Mouse (Mus musculus): ENCODE measurements around the gene Elp4. TPM values are rescaled to one million over a fixed set of nuclear protein-coding genes. Genes with fewer than 3 reads are reported as not detected.

Gene Elp4
- total and polyA plus RNA-seq, 3 experiments = 5.4 to 32.7 (median 27.7) TPM

- DNase-seq (ENCODE audit: low spot score) = no peak
These were observed 233.7 kb downstream of the Elp4 start for GRCm38 (mm10) chr2:105670731-105671095.

DNA sequence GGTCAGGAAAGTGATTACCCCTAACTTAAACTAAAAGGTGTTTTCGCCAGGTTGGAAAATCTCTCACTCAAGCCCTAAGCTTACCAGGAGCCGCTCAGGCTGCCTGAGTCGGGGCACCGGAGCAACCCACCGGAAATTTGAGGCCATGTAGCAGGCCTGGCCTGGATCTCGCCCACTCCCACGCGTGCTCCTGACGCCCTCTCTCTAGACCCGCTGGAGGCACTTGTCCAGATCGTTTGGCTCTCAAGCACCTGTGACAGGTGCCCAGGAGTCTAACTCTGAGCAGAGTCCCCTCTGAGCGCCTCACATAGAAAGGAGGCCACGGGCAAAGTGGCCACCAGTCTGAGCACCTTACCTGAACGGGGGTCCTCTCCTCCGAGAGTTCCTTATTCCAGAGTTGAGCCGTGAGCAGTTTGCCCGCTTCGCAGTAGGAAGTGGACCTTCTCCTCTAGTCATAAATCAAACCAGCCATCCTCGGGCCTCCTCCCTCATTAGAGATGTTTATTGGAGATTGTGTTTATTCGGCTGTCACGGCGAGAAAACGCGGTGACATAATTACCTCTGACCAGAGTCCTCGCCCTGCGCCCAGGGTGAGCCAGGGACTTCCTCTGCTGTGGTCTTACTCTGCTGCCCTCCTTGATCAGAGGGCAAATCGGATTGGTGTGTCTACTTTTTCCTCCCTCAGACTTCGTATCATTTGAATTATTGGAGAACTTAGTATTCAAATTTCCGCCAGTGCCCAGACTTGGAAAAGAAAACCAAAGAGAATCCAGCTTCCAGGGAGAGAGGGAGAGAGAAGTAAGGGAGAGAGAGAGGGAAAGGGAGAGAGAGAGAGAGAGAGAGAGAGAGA lies 234.3 kb downstream of the Elp4 start:
- Histone ChIP-seq H3K4me3 (ENCODE audit: low read depth, low read length) (no peak overlapping the region), H3K27me3 (ENCODE audit: insufficient read depth, low read length) (peaks cover 79% of the 10 kb centered on the region), H3K9me3 (replicated peaks) (no peaks in the 10 kb centered on the region), H3K4me1 (ENCODE audit: insufficient read depth, low read depth, low read length) (peaks cover 54% of the 10 kb centered on the region), H3K36me3 (replicated peaks) (no peaks in the 10 kb centered on the region)
- DNase-seq (ENCODE audit: low spot score) (no peak), ATAC-seq (ENCODE audit: extremely low read depth, insufficient number of reproducible peaks, low FRiP score, poor library complexity, severe bottlenecking) (no peak)
- TF ChIP-seq POLR2AphosphoS5 (IDR thresholded peaks at IDR 0.05; ENCODE audit: insufficient replicate concordance, low read depth, low read length) (no peak), TAL1 (conservative IDR thresholded peaks at IDR 0.05; ENCODE audit: low read depth, low read length) (no peak), GATA1 (IDR thresholded peaks at IDR 0.05; ENCODE audit: borderline replicate concordance, low read length) (no peak), GATA2 (IDR thresholded peaks at IDR 0.05; ENCODE audit: borderline replicate concordance, low read depth, low read length) (no peak), CTCF (IDR thresholded peaks at IDR 0.05; ENCODE audit: low read depth, low read length) (no peak)

More at GRCm38 (mm10) chr2:105670731-105671095, 233.7 kb downstream of the Elp4 start:
- Histone ChIP-seq H3K4me1 (ENCODE audit: insufficient read depth, low read depth, low read length) (peaks cover 54% of the 10 kb centered on the region), H3K27me3 (ENCODE audit: insufficient read depth, low read length) (peaks cover 79% of the 10 kb centered on the region), H3K9me3 (replicated peaks) (no peaks in the 10 kb centered on the region), H3K4me3 (ENCODE audit: low read depth, low read length) (no peak overlapping the region), H3K36me3 (replicated peaks) (no peaks in the 10 kb centered on the region)
- TF ChIP-seq GATA1 (IDR thresholded peaks at IDR 0.05; ENCODE audit: borderline replicate concordance, low read length) = no peak
- no peak for TF ChIP-seq POLR2AphosphoS5 (IDR thresholded peaks at IDR 0.05; ENCODE audit: insufficient replicate concordance, low read depth, low read length)
- TF ChIP-seq TAL1 (conservative IDR thresholded peaks at IDR 0.05; ENCODE audit: low read depth, low read length) = no peak
- no peak for TF ChIP-seq CTCF (IDR thresholded peaks at IDR 0.05; ENCODE audit: low read depth, low read length)
- no peak for TF ChIP-seq GATA2 (IDR thresholded peaks at IDR 0.05; ENCODE audit: borderline replicate concordance, low read depth, low read length)
- ATAC-seq (ENCODE audit: extremely low read depth, insufficient number of reproducible peaks, low FRiP score, poor library complexity, severe bottlenecking) = no peak

DNA sequence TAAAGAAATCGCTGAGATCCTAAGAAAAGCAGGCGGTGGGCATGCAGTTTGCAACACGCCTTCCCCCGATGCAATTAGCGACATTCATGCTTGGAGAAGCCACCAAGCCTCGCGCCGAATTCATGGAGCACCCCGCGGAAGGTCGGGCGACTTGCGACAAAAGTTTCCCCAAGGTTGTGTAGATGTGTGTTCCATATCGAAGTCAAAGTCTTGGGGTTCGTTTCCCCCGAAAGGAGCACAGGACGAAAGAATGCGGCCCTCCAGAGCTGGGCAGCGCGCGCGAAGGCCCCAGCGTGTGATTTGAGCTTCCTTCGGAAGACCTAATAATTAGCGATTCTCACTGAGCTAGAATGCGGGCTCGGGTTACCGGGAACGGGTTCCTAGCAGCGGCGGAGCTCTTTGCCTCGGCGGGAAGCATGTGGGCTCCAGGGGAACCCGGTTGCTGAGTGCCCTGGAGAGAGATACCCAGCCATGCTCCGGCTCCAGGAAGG lies 234.9 kb downstream of the Elp4 start:
- DNase-seq (ENCODE audit: low spot score) (no peak), ATAC-seq (ENCODE audit: extremely low read depth, insufficient number of reproducible peaks, low FRiP score, poor library complexity, severe bottlenecking) (no peak)
- H3K9me3 ChIP-seq (replicated peaks) = no peaks in the 10 kb centered on the region
- no peak overlapping the region; the same call in 1 of the 2 replicates for H3K4me3 ChIP-seq (ENCODE audit: low read depth, low read length)
- no peaks in the 10 kb centered on the region for H3K36me3 ChIP-seq (replicated peaks)
- peaks cover 84% of the 10 kb centered on the region for H3K27me3 ChIP-seq (ENCODE audit: insufficient read depth, low read length)
- H3K4me1 ChIP-seq (ENCODE audit: insufficient read depth, low read depth, low read length) = peaks cover 48% of the 10 kb centered on the region
- TF ChIP-seq POLR2AphosphoS5 (IDR thresholded peaks at IDR 0.05; ENCODE audit: insufficient replicate concordance, low read depth, low read length) (no peak), CTCF (IDR thresholded peaks at IDR 0.05; ENCODE audit: low read depth, low read length) (no peak), TAL1 (conservative IDR thresholded peaks at IDR 0.05; ENCODE audit: low read depth, low read length) (no peak), GATA1 (IDR thresholded peaks at IDR 0.05; ENCODE audit: borderline replicate concordance, low read length) (no peak), GATA2 (IDR thresholded peaks at IDR 0.05; ENCODE audit: borderline replicate concordance, low read depth, low read length) (no peak)

- Histone ChIP-seq H3K9me3 (replicated peaks) (no peaks in the 10 kb centered on the region), H3K36me3 (replicated peaks) (no peaks in the 10 kb centered on the region), H3K27me3 (ENCODE audit: insufficient read depth, low read length) (peaks cover 80% of the 10 kb centered on the region), H3K4me1 (ENCODE audit: insufficient read depth, low read depth, low read length) (peaks cover 39% of the 10 kb centered on the region), H3K4me3 (ENCODE audit: low read depth, low read length) (peak within 1 kb of the TSS; percentile 64; the same call in 1 of the 2 replicates)
- no peak for DNase-seq (ENCODE audit: low spot score)
- peak; percentile 50; the same call in 1 of the 2 replicates for ATAC-seq (ENCODE audit: extremely low read depth, insufficient number of reproducible peaks, low FRiP score, poor library complexity, severe bottlenecking)
- TF ChIP-seq CTCF (IDR thresholded peaks at IDR 0.05; ENCODE audit: low read depth, low read length) (no peak), POLR2AphosphoS5 (IDR thresholded peaks at IDR 0.05; ENCODE audit: insufficient replicate concordance, low read depth, low read length) (no peak), GATA2 (IDR thresholded peaks at IDR 0.05; ENCODE audit: borderline replicate concordance, low read depth, low read length) (no peak), GATA1 (IDR thresholded peaks at IDR 0.05; ENCODE audit: borderline replicate concordance, low read length) (no peak), TAL1 (conservative IDR thresholded peaks at IDR 0.05; ENCODE audit: low read depth, low read length) (no peak)
These were observed 235.8 kb downstream of the Elp4 start, which contains the start of gene Pax6 for GRCm38 (mm10) chr2:105668271-105669270. Gene Pax6 (plus strand): TSS chr2:105668900.

- H3K27me3 ChIP-seq (ENCODE audit: insufficient read depth, low read length) = peaks cover 79% of the 10 kb centered on the region
- no peaks in the 10 kb centered on the region for H3K36me3 ChIP-seq (replicated peaks)
- H3K4me3 ChIP-seq (ENCODE audit: low read depth, low read length) = no peak overlapping the region
- H3K9me3 ChIP-seq (replicated peaks) = no peaks in the 10 kb centered on the region
- H3K4me1 ChIP-seq (ENCODE audit: insufficient read depth, low read depth, low read length) = peaks cover 30% of the 10 kb centered on the region
- no peak for TF ChIP-seq TAL1 (conservative IDR thresholded peaks at IDR 0.05; ENCODE audit: low read depth, low read length)
- TF ChIP-seq CTCF (IDR thresholded peaks at IDR 0.05; ENCODE audit: low read depth, low read length) = no peak
- ATAC-seq (ENCODE audit: extremely low read depth, insufficient number of reproducible peaks, low FRiP score, poor library complexity, severe bottlenecking) (no peak), DNase-seq (ENCODE audit: low spot score) (no peak)
These were observed 236.8 kb downstream of the Elp4 start for GRCm38 (mm10) chr2:105667626-105667950.
